Mouse (Mus musculus) G1E (cell line): Measurements from ENCODE around the gene Gm10681. TPM values are rescaled to one million over a fixed set of nuclear protein-coding genes. Genes with fewer than 3 reads are reported as not detected.
"Not testable (repeated sequence)": the region's sequence is repeated elsewhere in the genome, so short reads cannot be mapped to it uniquely, and the experiment has no call there.

Experiments used
- ATAC-seq: 2 replicates; pipeline ENCODE4 v1.8.0; 2016; ENCODE audit warnings: mild to moderate bottlenecking; ENCODE audit not compliant: insufficient number of reproducible peaks, poor library complexity, low FRiP score, severe bottlenecking; ENCODE audit errors: extremely low read depth
- DNase-seq: peaks from one replicate; pipeline ENCODE4 v3.0.0; 2012; ENCODE audit warnings: low spot score
- H3K27me3 ChIP-seq: 2 replicates; pipeline ENCODE4 v1.6.1; 2012; ENCODE audit warnings: mild to moderate bottlenecking, low read length, inconsistent platforms; ENCODE audit not compliant: insufficient read depth
- H3K36me3 ChIP-seq: replicated peaks from 2 replicates; pipeline ENCODE3; 2012; ENCODE audit warnings: mild to moderate bottlenecking, inconsistent platforms
- H3K4me1 ChIP-seq: 2 replicates; pipeline ENCODE4 v1.6.1; 2012; ENCODE audit warnings: low read depth, low read length, inconsistent platforms, mixed read lengths; ENCODE audit not compliant: insufficient read depth
- H3K4me3 ChIP-seq: 2 replicates; pipeline ENCODE4 v1.5.1; 2012; ENCODE audit warnings: low read depth, mild to moderate bottlenecking, inconsistent platforms, low read length, moderate library complexity, mixed read lengths
- H3K9me3 ChIP-seq: replicated peaks from 2 replicates; pipeline ENCODE4 v1.6.1; 2012; ENCODE audit warnings: inconsistent platforms
- polyA plus RNA-seq: library from polyadenylated mRNA; stranded (reverse); fragments of >175 nt; gene quantifications from 2 replicates; pipeline ENCODE4 v1.2.3, GENCODE M21; 2012
- total RNA-seq, 2 experiments: library from RNA; stranded (forward) in 1 of 2; stranded (reverse) in 1 of 2; fragments of 200-1000 nt in 1 of 2; fragments of >200 nt in 1 of 2; fragmentation: Nextera tagmentation in 1 of 2; gene quantifications; 2 replicates each; pipeline ENCODE4 v1.2.3; 2014 to 2017

The Gm10681 gene
- total and polyA plus RNA-seq, 3 experiments: 0.05 TPM; not detected in 2

GRCm38 (mm10) chr3:98548495-98548894, 40.1 kb downstream of the Gm10681 start:
- not testable (repeated sequence) for H3K4me3 ChIP-seq, H3K4me1 ChIP-seq, H3K9me3 ChIP-seq, H3K27me3 ChIP-seq, H3K36me3 ChIP-seq, DNase-seq, ATAC-seq

GRCm38 (mm10) chr3:98547641-98548040, 41.0 kb downstream of the Gm10681 start:
- not testable (repeated sequence) for DNase-seq, H3K4me3 ChIP-seq, H3K27me3 ChIP-seq, H3K4me1 ChIP-seq, H3K9me3 ChIP-seq, H3K36me3 ChIP-seq, ATAC-seq

GRCm38 (mm10) chr3:98524978-98525377, 63.6 kb downstream of the Gm10681 start:
- H3K27me3 ChIP-seq, H3K9me3 ChIP-seq, H3K36me3 ChIP-seq, H3K4me3 ChIP-seq, H3K4me1 ChIP-seq, ATAC-seq, DNase-seq: not testable (repeated sequence)

- H3K4me3 ChIP-seq, ATAC-seq, H3K9me3 ChIP-seq, DNase-seq, H3K4me1 ChIP-seq, H3K36me3 ChIP-seq, H3K27me3 ChIP-seq: not testable (repeated sequence)
Observed at GRCm38 (mm10) chr3:98524552-98524951, 64.1 kb downstream of the Gm10681 start.

- H3K9me3 ChIP-seq, H3K36me3 ChIP-seq, DNase-seq, H3K27me3 ChIP-seq, H3K4me3 ChIP-seq, H3K4me1 ChIP-seq, ATAC-seq: not testable (repeated sequence)
Observed at GRCm38 (mm10) chr3:98522779-98523178, 65.8 kb downstream of the Gm10681 start.

- not testable (repeated sequence) for H3K9me3 ChIP-seq, DNase-seq, H3K4me3 ChIP-seq, H3K4me1 ChIP-seq, H3K36me3 ChIP-seq, ATAC-seq, H3K27me3 ChIP-seq
Observed at GRCm38 (mm10) chr3:98510414-98510813, 78.2 kb downstream of the Gm10681 start, which contains the start of gene Hsd3b4. Hsd3b4 (minus strand) TSS chr3:98510514.

GRCm38 (mm10) chr3:98507229-98507628, 81.4 kb downstream of the Gm10681 start:
- not testable (repeated sequence) for H3K4me3 ChIP-seq, H3K36me3 ChIP-seq, H3K27me3 ChIP-seq, ATAC-seq, H3K4me1 ChIP-seq, H3K9me3 ChIP-seq, DNase-seq

Other genes with a start within 250 kb of the Gm10681 start
- not detected in 2 replicates for gene Phgdh, start 248.8 kb downstream of the Gm10681 start, total RNA-seq (2014; fragmentation: Nextera tagmentation)
- 0.12 TPM in 1 of 2 replicates, not detected in the other for gene Phgdh, start 248.8 kb downstream of the Gm10681 start, total RNA-seq (2017)
- gene Phgdh, start 248.8 kb downstream of the Gm10681 start, polyA plus RNA-seq: not detected in 2 replicates
- not detected in 2 replicates for gene Zfp697, start 206.3 kb downstream of the Gm10681 start, total RNA-seq (2014; fragmentation: Nextera tagmentation)
- 0.06 and 0.16 TPM in 2 replicates for gene Zfp697, start 206.3 kb downstream of the Gm10681 start, total RNA-seq (2017)
- not detected in 2 replicates for gene Zfp697, start 206.3 kb downstream of the Gm10681 start, polyA plus RNA-seq
- gene Gm4450, start 131.7 kb downstream of the Gm10681 start, total RNA-seq (2014; fragmentation: Nextera tagmentation): not detected in 2 replicates
- gene Gm4450, start 131.7 kb downstream of the Gm10681 start, total RNA-seq (2017): 0.12 TPM in 1 of 2 replicates, not detected in the other
- gene Gm4450, start 131.7 kb downstream of the Gm10681 start, polyA plus RNA-seq: not detected in 2 replicates
- gene Hsd3b4, start 78.3 kb downstream of the Gm10681 start, total RNA-seq (2014; fragmentation: Nextera tagmentation): not detected in 2 replicates
- 0.05 TPM in 1 of 2 replicates, not detected in the other for gene Hsd3b4, start 78.3 kb downstream of the Gm10681 start, total RNA-seq (2017)
- gene Hsd3b4, start 78.3 kb downstream of the Gm10681 start, polyA plus RNA-seq: not detected in 2 replicates
- not detected in 2 replicates for gene Hsd3b5, start 41.4 kb upstream of the Gm10681 start, total RNA-seq (2014; fragmentation: Nextera tagmentation)
- 0.11 TPM in 1 of 2 replicates, not detected in the other for gene Hsd3b5, start 41.4 kb upstream of the Gm10681 start, total RNA-seq (2017)
- not detected in 2 replicates for gene Hsd3b5, start 41.4 kb upstream of the Gm10681 start, polyA plus RNA-seq
- not detected in 2 replicates for gene Hsd3b2, start 135.7 kb upstream of the Gm10681 start, total RNA-seq (2014; fragmentation: Nextera tagmentation)
- 0.06 and 0.11 TPM in 2 replicates for gene Hsd3b2, start 135.7 kb upstream of the Gm10681 start, total RNA-seq (2017)
- not detected in 2 replicates for gene Hsd3b2, start 135.7 kb upstream of the Gm10681 start, polyA plus RNA-seq
- gene Hsd3b3, start 174.3 kb upstream of the Gm10681 start, total RNA-seq (2014; fragmentation: Nextera tagmentation): not detected in 2 replicates
- 0.49 TPM in 1 of 2 replicates, not detected in the other for gene Hsd3b3, start 174.3 kb upstream of the Gm10681 start, total RNA-seq (2017)
- gene Hsd3b3, start 174.3 kb upstream of the Gm10681 start, polyA plus RNA-seq: not detected in 2 replicates
- gene Hsd3b6, start 225.6 kb upstream of the Gm10681 start, total RNA-seq (2014; fragmentation: Nextera tagmentation): not detected in 2 replicates
- gene Hsd3b6, start 225.6 kb upstream of the Gm10681 start, total RNA-seq (2017): 0.05 TPM in 1 of 2 replicates, not detected in the other
- not detected in 2 replicates for gene Hsd3b6, start 225.6 kb upstream of the Gm10681 start, polyA plus RNA-seq